ENCODE assay signal across 27 mouse cellular contexts in genomic region chr11:115502636-115503035, GRCm38 (mm10). TPM values are rescaled to one million over a fixed set of nuclear protein-coding genes. Genes with fewer than 3 reads are reported as not detected.
DNase-seq lines count a peak whose midpoint lies in the region; ATAC-seq and TF ChIP-seq lines count a peak whose summit lies in the region.
"Had no signal": no experiment of that assay in that cellular context is flagged by ENCODE, and none has a peak within 500 bp of the region (broad histone marks: within the 10 kb centered on the region; RNA-seq: fewer than 3 reads in every experiment).

No protein-coding gene starts in this region.

- DNase-seq in R1 (ENCODE audit: low read depth, low spot score): peak; percentile 70
- DNase-seq in ZHBTc4 (ENCODE audit: low read depth, low spot score): peak; percentile 68
- DNase-seq in lung, adult 2 months: no peak
- DNase-seq in spleen, postnatal 36 days (ENCODE audit: low spot score in 2 of 2): no peak
- DNase-seq: adrenal gland, adult 2 months; adrenal gland, postnatal 10 days; adrenal gland, postnatal 25 days; cerebellum, adult 11 months; cerebellum, adult 18-20 months; cerebellum, adult 8-10 months; cerebellum, adult 9-11 months; cerebellum, postnatal 14 days; cerebellum, postnatal 36 days; embryo, embryonic 11 days had no signal

- no peaks in the 10 kb centered on the region for H3K4me1 ChIP-seq in intestine, postnatal 0 days (replicated peaks; ENCODE audit: control insufficient read depth, insufficient read depth, low read length)
- peaks cover 5% of the 10 kb centered on the region for H3K4me1 ChIP-seq in intestine, embryonic 16.5 days (ENCODE audit: control insufficient read depth, insufficient read depth, low read length)
- H3K4me1 ChIP-seq in lung, adult 2 months (ENCODE audit: control insufficient read depth, insufficient read depth, low read length): no peaks in the 10 kb centered on the region
- H3K4me1 ChIP-seq: embryonic facial prominence, embryonic 15.5 days had no signal

- H3K9me3 ChIP-seq in intestine, postnatal 0 days (ENCODE audit: control insufficient read depth): no peaks in the 10 kb centered on the region
- H3K9me3 ChIP-seq in intestine, embryonic 16.5 days (ENCODE audit: control insufficient read depth, low read length): no peaks in the 10 kb centered on the region
- H3K9me3 ChIP-seq: embryonic facial prominence, embryonic 13.5 days; embryonic facial prominence, embryonic 15.5 days; forebrain, embryonic 10.5 days; forebrain, embryonic 13.5 days; G1E had no signal

- no peaks in the 10 kb centered on the region for H3K27me3 ChIP-seq in intestine, postnatal 0 days (replicated peaks; ENCODE audit: control insufficient read depth, insufficient read depth, low read length)
- H3K27me3 ChIP-seq in intestine, embryonic 16.5 days (replicated peaks; ENCODE audit: control insufficient read depth, insufficient read depth, low read length): no peaks in the 10 kb centered on the region
- H3K27me3 ChIP-seq: embryonic facial prominence, embryonic 13.5 days; embryonic facial prominence, embryonic 15.5 days; forebrain, embryonic 13.5 days; Patski had no signal

- H3K36me3 ChIP-seq in intestine, postnatal 0 days (ENCODE audit: control insufficient read depth, insufficient read depth): peaks cover 43% of the 10 kb centered on the region
- H3K36me3 ChIP-seq in intestine, embryonic 16.5 days (ENCODE audit: control insufficient read depth, insufficient read depth, low read length): peaks cover 17% of the 10 kb centered on the region

- H3K9ac ChIP-seq in intestine, postnatal 0 days (ENCODE audit: low read depth, low read length): no peak overlapping the region
- no peak overlapping the region for H3K9ac ChIP-seq in intestine, embryonic 16.5 days (ENCODE audit: low read depth, low read length)
- H3K9ac ChIP-seq: embryonic facial prominence, embryonic 13.5 days; embryonic facial prominence, embryonic 15.5 days; forebrain, embryonic 13.5 days had no signal

- TF ChIP-seq CTCF in intestine, postnatal 0 days (IDR thresholded peaks at IDR 0.05; ENCODE audit: low read depth): no peak
- TF ChIP-seq CTCF in lung, adult 2 months (IDR thresholded peaks at IDR 0.05; ENCODE audit: insufficient read depth, low read length): no peak

- no peak overlapping the region for H3K4me3 ChIP-seq in intestine, postnatal 0 days (ENCODE audit: low read depth, low read length)
- no peak overlapping the region for H3K4me3 ChIP-seq in intestine, embryonic 16.5 days (ENCODE audit: low read length)
- no peak overlapping the region for H3K4me3 ChIP-seq in lung, adult 2 months (replicated peaks; ENCODE audit: extremely low read depth, low read depth, low read length)
- H3K4me3 ChIP-seq: embryonic facial prominence, embryonic 13.5 days; embryonic facial prominence, embryonic 15.5 days; erythroblast, embryonic 14.5 days; forebrain, embryonic 10.5 days; forebrain, embryonic 13.5 days had no signal

- H3K27ac ChIP-seq in intestine, postnatal 0 days (ENCODE audit: low read depth, low read length): peak overlapping the region; percentile 15; the same call in 1 of the 2 replicates
- H3K27ac ChIP-seq in intestine, embryonic 16.5 days (ENCODE audit: low read length): no peak overlapping the region
- H3K27ac ChIP-seq: embryonic facial prominence, embryonic 13.5 days; embryonic facial prominence, embryonic 15.5 days; forebrain, embryonic 10.5 days; forebrain, embryonic 13.5 days had no signal

- no peak for TF ChIP-seq POLR2A in lung, adult 2 months (IDR thresholded peaks at IDR 0.05; ENCODE audit: borderline replicate concordance, extremely low read depth, low read depth, low read length)

- no peak for ATAC-seq in intestine, postnatal 0 days
- ATAC-seq in intestine, embryonic 16.5 days: no peak
- ATAC-seq: forebrain, embryonic 13.5 days; forebrain, embryonic 16.5 days; Patski had no signal

- no peak overlapping the region for H3K4me2 ChIP-seq in intestine, postnatal 0 days (replicated peaks; ENCODE audit: low read depth)
- no peak overlapping the region for H3K4me2 ChIP-seq in intestine, embryonic 16.5 days (ENCODE audit: low read depth, low read length)
- H3K4me2 ChIP-seq: embryonic facial prominence, embryonic 13.5 days; embryonic facial prominence, embryonic 15.5 days; forebrain, embryonic 13.5 days had no signal

- 72% methylated on average over 6 of the region's 6 CpGs for WGBS in intestine, postnatal 0 days
- WGBS in intestine, embryonic 16.5 days: 96% methylated on average over 6 of the region's 6 CpGs
- 95% methylated on average over 6 of the region's 6 CpGs for WGBS in lung, adult 2 months

RNA-seq across cellular contexts. Expression of gene Nt5c, which starts 11.0 kb away (rescaled TPM):
- polyA plus RNA-seq in intestine, postnatal 0 days (2015; fragmentation: Nextera tagmentation; extraction: Ambion mirVana): 189 and 194 TPM in 2 replicates
- polyA plus RNA-seq in intestine, embryonic 16.5 days (2015; fragmentation: Nextera tagmentation; extraction: Ambion mirVana): 166 and 174 TPM in 2 replicates
- 47.1 and 54.9 TPM in 2 replicates for polyA plus RNA-seq in lung, adult 2 months (2012; rRNA removed)

RNA-seq across cellular contexts. Expression of gene Jpt1, which starts 11.6 kb away (rescaled TPM):
- polyA plus RNA-seq in intestine, postnatal 0 days (2015; fragmentation: Nextera tagmentation; extraction: Ambion mirVana): 255 and 263 TPM in 2 replicates
- 454 and 496 TPM in 2 replicates for polyA plus RNA-seq in intestine, embryonic 16.5 days (2015; fragmentation: Nextera tagmentation; extraction: Ambion mirVana)
- 114 and 147 TPM in 2 replicates for polyA plus RNA-seq in lung, adult 2 months (2012; rRNA removed)

RNA-seq across cellular contexts. Expression of gene Armc7, which starts 27.2 kb away (rescaled TPM):
- 6.9 and 7.0 TPM in 2 replicates for polyA plus RNA-seq in intestine, postnatal 0 days (2015; fragmentation: Nextera tagmentation; extraction: Ambion mirVana)
- 8.0 and 9.2 TPM in 2 replicates for polyA plus RNA-seq in intestine, embryonic 16.5 days (2015; fragmentation: Nextera tagmentation; extraction: Ambion mirVana)
- 11.6 and 12.0 TPM in 2 replicates for polyA plus RNA-seq in lung, adult 2 months (2012; rRNA removed)

RNA-seq across cellular contexts. Expression of gene Sumo2, which starts 33.4 kb away (rescaled TPM):
- polyA plus RNA-seq in intestine, postnatal 0 days (2015; fragmentation: Nextera tagmentation; extraction: Ambion mirVana): 404 and 414 TPM in 2 replicates
- polyA plus RNA-seq in intestine, embryonic 16.5 days (2015; fragmentation: Nextera tagmentation; extraction: Ambion mirVana): 581 and 669 TPM in 2 replicates
- polyA plus RNA-seq in lung, adult 2 months (2012; rRNA removed): 43.5 and 67.9 TPM in 2 replicates

RNA-seq across cellular contexts. Expression of gene Slc16a5, which starts 40.4 kb away (rescaled TPM):
- 3.0 and 3.4 TPM in 2 replicates for polyA plus RNA-seq in intestine, postnatal 0 days (2015; fragmentation: Nextera tagmentation; extraction: Ambion mirVana)
- polyA plus RNA-seq in intestine, embryonic 16.5 days (2015; fragmentation: Nextera tagmentation; extraction: Ambion mirVana): 3.0 and 3.1 TPM in 2 replicates
- 0.80 and 0.95 TPM in 2 replicates for polyA plus RNA-seq in lung, adult 2 months (2012; rRNA removed)
- polyA plus RNA-seq: adrenal gland, adult 2 months; brain, embryonic 14.5 days; embryonic facial prominence, embryonic 11.5 days; erythroblast, embryonic 14.5 days; forebrain, embryonic 13.5 days; forebrain, embryonic 16.5 days; frontal cortex, adult 2 months; G1E had no signal

Comparison
In these comparisons a context has a peak if more than half of its experiments do, and no peak if none do; other contexts are left out.
1. DNase-seq: peak in R1 (single experiment) and ZHBTc4 (single experiment); none in lung, adult 2 months (single experiment) and spleen, postnatal 36 days (0 of 2).